Mouse (Mus musculus): ENCODE measurements at regions not wholly inside any gene's neighbourhood (a gene's known extent, or its start where the extent isn't known, plus 50 kb on each side); places are given as distances from the start of the nearest gene placed in this dataset.
A peak's percentile ranks its signal among the peaks of the same experiment; 100 is the strongest.

- 48% methylated on average over 3 of the region's 3 CpGs for WGBS
- no peak for TF ChIP-seq CTCF (IDR thresholded peaks at IDR 0.05)
- H3K4me3 ChIP-seq (ENCODE audit: low read depth, low read length) = no peak overlapping the region
- no peak for DNase-seq (ENCODE audit: low spot score)
- peak; percentile 23; the same call in 1 of the 2 replicates for ATAC-seq (ENCODE audit: low FRiP score)
- no peaks in the 10 kb centered on the region for H3K27me3 ChIP-seq (ENCODE audit: insufficient read depth, low read length)
- no peaks in the 10 kb centered on the region for H3K4me1 ChIP-seq (ENCODE audit: insufficient read depth, low read length)
- no peak overlapping the region for H3K4me2 ChIP-seq (ENCODE audit: low read depth, low read length, poor library complexity, severe bottlenecking)
- no peaks in the 10 kb centered on the region for H3K9me3 ChIP-seq (ENCODE audit: low read length)
- no peak overlapping the region for H3K27ac ChIP-seq (ENCODE audit: low read depth, low read length)
- no peaks in the 10 kb centered on the region for H3K36me3 ChIP-seq (ENCODE audit: insufficient read depth, low read length)
- H3K9ac ChIP-seq (replicated peaks; ENCODE audit: low read length, poor library complexity, severe bottlenecking) = no peak overlapping the region
These were observed 57.5 kb upstream of the Wnt11 start for GRCm38 (mm10) chr7:98777304-98777849.

- H3K27ac ChIP-seq (ENCODE audit: low read depth, low read length) = no peak overlapping the region
- WGBS = 33% methylated on average over 5 of the region's 5 CpGs
- DNase-seq (ENCODE audit: low spot score) = peak; percentile 34
- TF ChIP-seq CTCF (IDR thresholded peaks at IDR 0.05) = peak; percentile 77
- H3K9me3 ChIP-seq (ENCODE audit: low read length) = no peaks in the 10 kb centered on the region
- no peak overlapping the region for H3K4me2 ChIP-seq (ENCODE audit: low read depth, low read length, poor library complexity, severe bottlenecking)
- no peak overlapping the region for H3K9ac ChIP-seq (replicated peaks; ENCODE audit: low read length, poor library complexity, severe bottlenecking)
- no peaks in the 10 kb centered on the region for H3K27me3 ChIP-seq (ENCODE audit: insufficient read depth, low read length)
- no peak overlapping the region for H3K4me3 ChIP-seq (ENCODE audit: low read depth, low read length)
- ATAC-seq (ENCODE audit: low FRiP score) = no peak
- no peaks in the 10 kb centered on the region for H3K36me3 ChIP-seq (ENCODE audit: insufficient read depth, low read length)
- peaks cover 3% of the 10 kb centered on the region; the same call in 1 of the 2 replicates for H3K4me1 ChIP-seq (ENCODE audit: insufficient read depth, low read length)
These were observed 56.0 kb upstream of the Wnt11 start for GRCm38 (mm10) chr7:98778929-98779328.

DNA sequence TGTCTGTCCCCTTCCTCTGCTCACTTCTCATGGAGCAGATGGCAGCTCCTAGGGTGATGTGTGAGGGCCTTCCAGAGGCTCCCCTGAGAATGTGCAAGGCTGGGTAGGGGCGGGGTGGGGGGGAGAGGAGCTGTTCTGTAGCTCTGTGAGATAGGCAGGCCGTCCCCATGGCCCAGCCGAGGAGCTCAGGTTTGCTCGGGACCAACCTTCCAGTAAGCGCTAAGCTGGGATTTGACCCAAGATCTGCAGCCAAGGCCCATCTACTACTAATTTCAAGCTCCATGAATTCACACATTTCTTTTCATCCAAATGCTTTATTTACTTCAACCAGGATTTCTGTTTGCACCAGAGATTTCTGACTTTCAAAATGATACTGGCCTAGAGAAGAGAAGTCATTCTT is 51.4 kb upstream of the Wnt11 start:
- whole genome bisulfite sequencing = 48% methylated on average over 5 of the region's 5 CpGs
- Histone ChIP-seq H3K27ac (ENCODE audit: low read depth, low read length) (no peak overlapping the region), H3K9ac (replicated peaks; ENCODE audit: low read length, poor library complexity, severe bottlenecking) (no peak overlapping the region), H3K9me3 (ENCODE audit: low read length) (no peaks in the 10 kb centered on the region), H3K4me3 (ENCODE audit: low read depth, low read length) (no peak overlapping the region), H3K4me1 (ENCODE audit: insufficient read depth, low read length) (peaks cover 12% of the 10 kb centered on the region; the same call in 1 of the 2 replicates), H3K27me3 (ENCODE audit: insufficient read depth, low read length) (no peaks in the 10 kb centered on the region), H3K36me3 (ENCODE audit: insufficient read depth, low read length) (no peaks in the 10 kb centered on the region), H3K4me2 (ENCODE audit: low read depth, low read length, poor library complexity, severe bottlenecking) (no peak overlapping the region)
- ATAC-seq (ENCODE audit: low FRiP score) = no peak
- no peak for DNase-seq (ENCODE audit: low spot score)
- TF ChIP-seq CTCF (IDR thresholded peaks at IDR 0.05) = no peak

GRCm38 (mm10) chr7:98783954-98784353 is 51.0 kb upstream of the Wnt11 start:
- no peak for TF ChIP-seq CTCF (IDR thresholded peaks at IDR 0.05)
- ATAC-seq (ENCODE audit: low FRiP score) (no peak), DNase-seq (ENCODE audit: low spot score) (peak; percentile 85)
- Histone ChIP-seq H3K9ac (replicated peaks; ENCODE audit: low read length, poor library complexity, severe bottlenecking) (no peak overlapping the region), H3K4me2 (ENCODE audit: low read depth, low read length, poor library complexity, severe bottlenecking) (no peak overlapping the region), H3K9me3 (ENCODE audit: low read length) (no peaks in the 10 kb centered on the region), H3K36me3 (ENCODE audit: insufficient read depth, low read length) (no peaks in the 10 kb centered on the region), H3K4me3 (ENCODE audit: low read depth, low read length) (no peak overlapping the region), H3K4me1 (ENCODE audit: insufficient read depth, low read length) (peaks cover 12% of the 10 kb centered on the region; the same call in 1 of the 2 replicates), H3K27ac (ENCODE audit: low read depth, low read length) (no peak overlapping the region), H3K27me3 (ENCODE audit: insufficient read depth, low read length) (no peaks in the 10 kb centered on the region)
- WGBS = 15% methylated on average over 7 of the region's 7 CpGs

DNA sequence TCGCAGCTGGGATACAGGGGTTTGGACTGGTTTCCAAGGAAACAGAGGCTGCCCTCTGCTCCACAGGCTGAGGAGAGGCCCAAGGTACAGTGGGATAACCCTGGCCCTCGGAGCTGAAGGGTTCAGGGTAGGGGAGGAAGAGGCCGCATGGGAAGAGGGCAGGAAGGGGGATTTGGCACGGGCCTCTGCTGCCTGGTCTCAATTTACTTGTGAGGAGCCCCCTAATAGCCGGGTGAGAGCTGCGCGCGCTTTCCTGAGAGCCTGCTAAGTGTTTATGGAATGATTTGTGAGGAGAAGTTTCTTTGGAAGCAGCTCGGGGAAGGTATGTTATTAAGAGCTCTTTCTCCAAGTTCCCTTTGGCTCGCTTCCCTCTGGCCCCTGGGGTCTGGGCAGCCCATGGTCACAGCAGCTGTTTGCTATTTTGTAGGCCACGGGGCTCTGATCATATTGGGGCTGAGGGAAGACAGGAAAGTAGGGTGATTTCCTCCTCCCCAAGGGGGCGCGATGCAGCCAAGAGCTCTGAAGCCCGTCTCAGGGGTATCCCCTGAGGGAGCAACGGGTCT is 50.5 kb upstream of the Wnt11 start:
- 42% methylated on average over 15 of the region's 15 CpGs for WGBS
- H3K4me3 ChIP-seq (ENCODE audit: low read depth, low read length) = no peak overlapping the region
- DNase-seq (ENCODE audit: low spot score) = no peak
- H3K36me3 ChIP-seq (ENCODE audit: insufficient read depth, low read length) = no peaks in the 10 kb centered on the region
- no peaks in the 10 kb centered on the region for H3K27me3 ChIP-seq (ENCODE audit: insufficient read depth, low read length)
- peak overlapping the region; percentile 21; the same call in 1 of the 2 replicates for H3K27ac ChIP-seq (ENCODE audit: low read depth, low read length)
- no peak overlapping the region for H3K4me2 ChIP-seq (ENCODE audit: low read depth, low read length, poor library complexity, severe bottlenecking)
- peak overlapping the region; percentile 13; the same call in 1 of the 2 replicates for H3K9ac ChIP-seq (replicated peaks; ENCODE audit: low read length, poor library complexity, severe bottlenecking)
- H3K4me1 ChIP-seq (ENCODE audit: insufficient read depth, low read length) = peaks cover 12% of the 10 kb centered on the region; the same call in 1 of the 2 replicates
- no peak for ATAC-seq (ENCODE audit: low FRiP score)
- H3K9me3 ChIP-seq (ENCODE audit: low read length) = no peaks in the 10 kb centered on the region
- no peak for TF ChIP-seq CTCF (IDR thresholded peaks at IDR 0.05)

Measured in midbrain, postnatal 0 days (tissue).